Mouse (Mus musculus) NIH3T3 (cell line): Measurements from ENCODE around the gene Gm11037.

Experiments
- DNase-seq: peaks from one replicate; pipeline ENCODE4 v3.0.0-alpha.2; 2012; ENCODE audit warnings: low read depth

Gene Gm11037

DNA sequence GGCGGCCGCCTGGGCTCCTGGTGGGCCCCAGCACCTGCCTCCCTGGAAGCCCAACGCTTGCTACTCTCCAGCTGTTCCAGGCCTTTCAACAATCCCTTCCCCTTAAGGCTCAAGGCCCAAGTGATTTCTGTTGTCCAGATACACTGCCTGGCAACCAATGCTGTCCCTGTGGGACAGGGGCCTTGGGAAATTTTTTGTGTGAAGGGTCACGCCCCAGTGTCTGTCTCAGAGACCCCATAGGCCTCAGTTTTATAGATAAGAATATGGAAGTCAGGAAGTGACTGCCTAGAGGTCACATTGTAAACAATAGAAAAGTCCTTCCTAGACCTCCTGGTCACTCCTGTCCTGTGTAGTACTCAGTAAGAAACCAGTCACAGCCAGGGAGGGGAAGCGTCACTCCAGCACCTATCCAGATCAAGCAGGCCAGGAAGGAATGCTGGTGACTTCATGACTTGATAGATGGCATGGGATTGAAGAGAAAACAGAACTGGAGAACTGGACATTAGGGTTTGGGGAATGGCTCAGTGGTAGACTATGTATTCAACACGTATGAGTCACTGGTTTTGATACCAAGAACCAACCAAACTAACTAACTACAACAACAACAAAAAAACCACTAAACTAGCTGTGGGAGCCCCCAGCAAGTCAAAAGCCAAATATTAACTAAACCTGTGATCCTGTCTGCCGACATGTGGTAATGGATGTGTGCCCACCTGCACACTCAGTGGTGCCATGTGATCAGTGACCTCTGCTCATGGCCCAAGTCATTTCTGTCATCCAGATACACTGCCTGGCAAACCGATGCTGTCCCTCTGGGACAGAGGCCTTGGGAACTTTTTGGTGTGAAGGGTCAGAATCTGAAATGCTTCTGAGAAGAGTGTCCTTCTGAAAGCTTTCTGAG, 15.3 kb downstream of the Gm11037 start:
- DNase-seq, result no peak

GRCm38 (mm10) chr2:131149254-131149578, 15.9 kb downstream of the Gm11037 start:
- no peak for DNase-seq

DNA sequence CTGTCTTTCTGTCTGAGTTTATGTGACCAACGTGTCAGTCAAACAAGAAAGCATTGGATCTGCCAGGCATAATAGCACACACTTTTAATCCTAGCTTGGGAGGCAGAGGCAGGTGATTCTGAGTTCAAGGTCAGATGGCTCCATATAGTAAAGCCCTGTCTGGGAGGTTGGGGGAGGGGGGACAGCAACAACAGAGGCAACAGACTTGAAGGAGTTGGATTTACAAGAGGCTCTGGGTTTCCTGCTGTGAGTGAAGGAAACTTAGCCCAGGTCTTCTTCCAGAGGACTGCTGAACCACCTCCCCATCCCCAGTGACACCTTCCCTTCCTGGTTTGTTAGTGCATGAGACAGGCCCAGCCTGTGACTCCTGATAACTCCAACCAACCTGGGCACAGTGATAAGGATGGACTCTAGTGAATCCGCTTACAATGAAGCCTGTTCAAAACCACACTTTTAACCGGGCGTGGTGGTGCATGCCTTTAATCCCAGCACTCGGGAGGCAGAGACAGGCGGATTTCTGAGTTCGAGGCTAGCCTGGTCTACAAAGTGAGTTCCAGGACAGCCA, 19.0 kb downstream of the Gm11037 start:
- DNase-seq, result no peak

DNA sequence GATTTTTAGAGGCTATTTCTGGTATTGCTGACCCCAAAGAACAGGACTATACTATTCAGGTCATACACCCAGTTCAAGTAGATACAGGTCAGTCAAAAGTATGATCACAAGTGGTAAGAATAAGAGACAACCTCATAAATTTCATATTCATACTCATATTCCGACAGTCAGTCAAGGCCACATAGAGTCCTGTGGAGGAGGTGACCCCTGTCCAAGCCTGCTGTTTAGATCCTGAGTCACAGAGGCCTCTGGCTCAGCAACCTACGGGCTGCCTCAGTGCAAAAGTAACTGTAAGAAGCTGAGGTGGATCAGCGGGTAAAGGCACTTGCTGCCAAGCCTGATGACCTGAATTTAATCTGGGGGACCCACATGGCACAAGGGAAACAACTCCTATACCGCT, 20.7 kb downstream of the Gm11037 start:
- no peak for DNase-seq

GRCm38 (mm10) chr2:131156987-131157386, 23.7 kb downstream of the Gm11037 start:
- DNase-seq, result no peak

DNA sequence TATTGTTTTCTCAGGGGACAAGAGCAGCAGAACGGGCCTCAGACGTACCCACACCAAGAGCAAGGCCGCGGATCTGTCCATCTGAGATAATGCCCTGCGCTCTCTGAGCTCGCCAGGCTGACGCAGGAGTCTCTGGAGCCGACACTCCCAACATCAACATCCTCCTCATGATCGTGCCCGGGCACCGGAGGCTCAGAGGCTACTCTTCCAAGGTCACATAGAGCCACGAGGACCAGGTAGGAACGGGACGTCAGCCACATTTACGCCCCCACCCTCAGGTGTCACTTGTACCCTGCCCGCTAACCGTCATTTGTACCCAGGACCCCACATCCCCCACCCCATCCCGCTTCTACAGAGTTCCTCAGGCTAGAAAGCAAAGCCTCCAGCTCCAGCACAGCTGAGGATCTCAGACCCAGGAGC, 26.2 kb downstream of the Gm11037 start:
- peak; percentile 64 for DNase-seq

- peak; percentile 99 for DNase-seq
These were observed 26.8 kb downstream of the Gm11037 start, which contains the start of gene 1700037H04Rik for GRCm38 (mm10) chr2:131159938-131160581. Gene 1700037H04Rik, minus strand, starts transcription at chr2:131160081.

- DNase-seq, result peak; percentile 80
These were observed 27.4 kb downstream of the Gm11037 start for GRCm38 (mm10) chr2:131160671-131161111.

DNA sequence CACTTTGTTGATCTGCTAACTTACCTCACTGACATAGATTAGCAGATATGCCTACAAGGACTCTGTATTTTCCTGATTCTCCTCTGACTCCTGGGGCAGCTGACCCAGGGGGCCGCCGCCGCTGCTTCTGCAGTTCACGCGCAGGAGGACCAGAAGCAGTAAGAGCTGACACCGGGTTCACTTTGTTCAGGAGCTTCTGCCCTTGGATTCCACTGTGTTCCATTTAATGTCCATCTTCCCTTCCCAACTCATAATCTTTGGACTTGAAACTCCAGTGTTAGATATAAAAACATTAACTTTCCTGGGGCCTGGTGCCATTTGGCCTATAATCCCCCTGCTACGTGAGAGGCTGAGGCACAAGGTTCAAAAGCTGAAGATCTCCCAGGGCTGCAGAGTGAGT, 30.6 kb downstream of the Gm11037 start:
- no peak for DNase-seq

GRCm38 (mm10) chr2:131166172-131166571, 32.9 kb downstream of the Gm11037 start:
- no peak for DNase-seq

DNA sequence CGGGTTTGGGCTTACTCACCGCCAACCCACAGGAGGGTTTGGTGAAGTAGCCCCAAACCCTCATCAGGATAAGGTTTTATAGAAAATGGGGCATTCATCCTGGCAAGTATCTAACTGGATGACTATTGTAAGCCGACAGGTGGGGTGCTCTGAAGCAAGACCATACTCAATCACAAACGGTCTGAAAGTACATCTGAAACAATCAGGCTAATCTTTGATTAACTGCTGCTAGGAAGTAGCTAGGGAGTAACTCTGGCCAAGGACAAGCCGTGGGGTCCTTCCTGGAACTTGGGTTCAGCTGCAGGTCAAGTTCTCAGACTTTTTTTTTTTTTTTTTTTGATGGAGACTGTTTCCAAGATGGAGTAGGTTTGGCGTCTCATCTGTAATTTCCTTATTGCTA, 34.7 kb downstream of the Gm11037 start:
- no peak for DNase-seq

DNA sequence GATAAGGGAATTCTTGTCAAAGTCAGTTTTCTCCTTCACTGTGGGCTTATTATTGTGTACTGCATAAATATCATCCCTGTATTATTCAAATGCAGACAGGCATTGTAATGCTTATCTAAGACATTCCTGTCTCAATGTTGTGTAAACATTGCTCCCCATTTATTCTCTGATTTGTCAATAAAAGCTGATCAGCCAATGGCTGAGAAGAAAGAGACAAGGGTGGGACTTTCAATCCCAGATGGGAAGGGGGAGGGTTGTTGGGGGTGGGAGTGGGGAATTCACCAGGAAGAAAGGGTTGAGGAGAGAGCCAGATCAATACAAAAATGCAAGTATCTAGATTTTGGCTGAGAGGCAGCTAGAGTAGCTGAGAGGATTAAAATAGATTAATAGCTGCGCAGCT, 35.6 kb downstream of the Gm11037 start:
- no peak for DNase-seq

GRCm38 (mm10) chr2:131170936-131171335, 37.6 kb downstream of the Gm11037 start:
- DNase-seq, result no peak

DNA sequence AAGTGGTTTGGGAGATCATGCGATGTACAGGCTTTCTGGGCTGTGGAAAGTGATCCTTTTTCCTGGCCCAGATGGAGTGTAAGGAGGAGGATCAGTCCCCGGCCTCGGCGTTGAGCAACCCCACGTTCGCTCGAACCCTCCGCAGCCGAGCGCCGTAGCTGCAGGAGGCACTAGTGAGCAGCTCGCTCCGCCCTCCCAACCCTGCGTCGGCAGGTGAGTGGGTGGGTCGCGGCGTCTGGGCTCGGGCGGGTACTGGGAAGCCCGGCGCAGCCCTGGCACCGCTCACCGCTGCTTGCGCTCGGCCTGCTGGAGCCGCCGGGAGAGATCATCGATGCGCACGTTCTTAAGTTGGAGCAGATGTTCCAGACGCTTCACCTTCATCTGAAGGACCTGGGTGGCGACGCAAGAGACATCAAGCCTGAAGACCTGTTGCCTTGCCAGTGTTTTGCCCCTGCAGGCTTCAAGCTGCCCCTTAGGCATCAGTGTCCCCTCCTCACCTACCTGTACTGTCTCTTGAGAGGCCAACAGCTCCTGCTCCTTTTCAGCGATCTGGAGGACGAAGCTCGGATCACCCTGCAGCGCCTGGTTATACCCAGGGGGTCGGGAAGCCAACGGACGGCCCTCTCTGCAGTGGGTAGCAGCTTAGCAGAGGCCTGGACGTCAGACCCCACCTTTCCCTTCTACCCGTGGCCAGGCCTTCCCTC, 38.3 kb downstream of the Gm11037 start:
- DNase-seq, result no peak

- no peak for DNase-seq
These were observed 39.0 kb downstream of the Gm11037 start for GRCm38 (mm10) chr2:131172322-131172721.

DNA sequence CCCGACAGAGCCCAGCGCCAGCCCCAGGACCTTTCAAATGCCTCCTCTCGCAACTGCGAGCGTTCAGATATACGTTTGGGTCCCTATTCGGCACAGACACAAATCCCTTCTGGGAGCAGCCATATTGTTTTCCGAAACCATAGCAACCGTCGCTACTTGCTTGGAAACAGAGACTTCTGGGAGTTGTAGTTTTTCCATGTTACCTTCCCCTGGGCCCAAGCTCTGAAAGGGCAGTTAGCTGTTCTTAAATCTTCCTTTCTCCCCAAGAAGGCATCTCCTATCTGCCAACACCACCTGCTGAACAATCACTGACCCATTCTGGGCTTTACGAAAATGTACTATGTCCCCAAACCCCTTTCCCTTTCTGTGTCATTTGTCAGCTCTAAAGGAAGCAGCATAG, 41.4 kb downstream of the Gm11037 start:
- peak; percentile 87 for DNase-seq

DNA sequence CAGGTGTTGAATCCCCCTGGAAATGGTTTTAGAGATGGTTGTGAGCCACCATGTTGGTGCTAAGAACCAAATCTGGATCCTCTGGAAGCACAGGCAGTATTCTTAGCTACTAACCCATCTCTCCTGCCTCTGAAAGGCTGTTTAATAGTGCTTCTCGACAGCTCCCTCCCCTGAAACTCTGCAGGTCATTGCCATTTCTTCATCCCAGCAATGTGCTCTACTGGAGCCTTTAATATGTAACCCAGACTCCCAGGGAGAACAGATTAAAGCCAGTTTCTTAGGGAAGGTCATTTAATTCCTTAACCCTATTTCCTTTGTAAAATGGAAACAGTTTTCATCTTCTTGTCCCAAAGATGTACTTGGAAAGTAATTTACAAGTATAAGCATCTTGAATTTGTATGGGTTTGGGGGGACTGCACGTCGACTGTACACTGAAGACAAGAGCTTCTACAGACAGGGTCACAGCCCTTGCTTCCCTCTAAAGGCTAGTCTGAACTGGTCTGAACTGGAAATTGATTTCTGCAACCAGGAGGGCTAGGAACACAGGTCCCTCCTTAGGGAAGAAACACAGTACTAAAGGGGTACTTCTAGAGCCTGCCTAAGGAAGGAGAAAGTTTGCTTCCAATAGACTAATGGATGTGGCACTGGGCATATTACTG, 42.1 kb downstream of the Gm11037 start:
- no peak for DNase-seq

DNA sequence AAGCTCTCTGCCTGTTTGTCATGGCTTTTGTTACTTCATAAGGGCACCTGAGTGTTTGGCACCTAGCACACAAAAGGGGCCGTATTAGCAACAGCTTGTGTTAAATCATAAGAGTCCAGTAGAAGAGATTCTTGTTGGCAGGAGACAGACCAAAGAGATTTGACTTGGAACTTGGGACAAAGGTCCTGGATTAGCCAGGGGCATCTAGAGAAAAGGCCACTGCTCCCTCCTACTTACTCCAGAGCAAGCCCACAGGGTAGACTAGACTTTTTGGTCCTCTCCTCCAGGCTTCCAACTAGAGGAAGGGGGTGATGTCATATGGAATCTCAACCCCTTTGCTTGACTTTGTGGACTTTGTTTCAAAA, 42.6 kb downstream of the Gm11037 start:
- DNase-seq, result no peak

DNA sequence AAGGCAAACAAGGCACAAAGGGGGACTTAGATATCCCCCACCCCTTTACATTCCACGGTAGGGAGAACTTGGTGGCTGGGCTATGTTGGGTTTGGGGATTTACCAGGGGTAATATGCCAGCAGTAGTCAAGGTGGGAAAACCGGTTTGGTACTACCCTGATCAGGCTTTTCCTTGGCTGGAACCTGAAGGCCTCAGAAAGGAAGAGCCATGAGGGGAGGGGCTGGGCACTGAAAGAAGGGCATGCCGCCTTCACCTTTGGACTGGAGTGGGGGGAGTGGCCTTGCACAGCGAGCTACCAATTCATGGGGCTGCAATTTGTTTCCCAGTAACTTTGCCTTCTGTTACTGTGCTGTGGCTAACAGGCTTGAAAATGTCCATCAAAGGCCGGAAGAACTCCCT, 43.2 kb downstream of the Gm11037 start:
- DNase-seq, result no peak

DNA sequence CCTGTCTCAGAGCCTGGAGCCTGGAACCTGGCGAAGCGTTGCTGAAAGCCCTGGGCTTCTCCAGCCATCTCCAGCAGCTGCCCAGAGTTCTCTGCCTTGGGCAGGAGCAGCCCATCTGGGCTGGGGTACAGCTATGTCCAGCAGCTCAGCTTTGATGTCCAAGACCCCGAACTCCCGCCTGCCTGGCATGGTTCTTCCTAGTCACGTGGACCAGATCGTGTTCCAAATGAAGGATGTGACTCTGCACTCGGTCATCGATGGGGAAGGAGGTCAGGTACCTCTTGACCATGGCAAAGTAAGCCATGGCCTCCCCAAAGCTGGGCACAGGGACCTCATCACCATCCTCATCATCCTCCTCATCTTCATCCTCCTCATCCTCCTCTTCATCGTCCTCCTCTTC, 44.6 kb downstream of the Gm11037 start:
- DNase-seq, result no peak

DNA sequence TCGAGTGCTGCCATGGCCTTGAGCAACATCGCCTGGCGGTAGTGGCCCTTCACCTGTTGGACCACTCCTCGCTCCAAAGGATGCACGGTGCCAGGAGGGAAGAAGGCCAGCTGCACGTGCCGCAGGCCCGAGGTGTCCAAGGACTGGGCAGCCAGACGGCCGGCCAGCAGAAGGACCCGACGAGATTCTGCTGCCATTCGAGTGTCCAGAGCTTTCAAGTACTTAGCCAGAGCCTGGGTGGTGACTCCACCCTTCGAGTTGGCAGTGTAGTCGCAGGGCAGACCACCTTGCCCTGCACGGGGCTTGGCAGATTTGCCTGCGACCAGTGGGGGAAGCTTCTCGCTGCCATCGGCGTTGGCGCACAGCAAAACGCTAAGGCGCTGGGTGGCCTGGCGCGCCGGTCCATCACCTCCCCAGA, 45.5 kb downstream of the Gm11037 start:
- DNase-seq, result peak; percentile 46
